18 mouse cellular contexts compared by ENCODE assay signal in genomic region chr7:40753490-40753889, GRCm38 (mm10).
"Had no signal": no experiment of that assay in that cellular context is flagged by ENCODE, and none has a peak within 500 bp of the region (broad histone marks: within the 10 kb centered on the region; RNA-seq: fewer than 3 reads in every experiment).

No protein-coding gene starts in this region.

- H3K4me2 ChIP-seq: limb, embryonic 13.5 days; liver, embryonic 13.5 days; midbrain, embryonic 12.5 days; neural tube, embryonic 13.5 days had no signal

- H3K27ac ChIP-seq: limb, embryonic 13.5 days; liver, embryonic 13.5 days; midbrain, embryonic 12.5 days; neural tube, embryonic 13.5 days; stomach, postnatal 0 days had no signal

- H3K9ac ChIP-seq: limb, embryonic 13.5 days; liver, embryonic 13.5 days; midbrain, embryonic 12.5 days; neural tube, embryonic 13.5 days had no signal

- H3K4me1 ChIP-seq: limb, embryonic 13.5 days; liver, embryonic 13.5 days; midbrain, embryonic 12.5 days had no signal

- DNase-seq: kidney, adult 8-10 months; kidney, postnatal 14 days; kidney, postnatal 4 days; left cerebral cortex, postnatal 4 days; liver, embryonic 13.5 days; lung, adult 2 months; lung, postnatal 14 days; lung, postnatal 4 days; retina, postnatal 1 day; thymus, adult 2 months; thymus, postnatal 14 days; thymus, postnatal 4 days had no signal

- H3K36me3 ChIP-seq: limb, embryonic 13.5 days; liver, embryonic 13.5 days; midbrain, embryonic 12.5 days; neural tube, embryonic 13.5 days had no signal

- H3K9me3 ChIP-seq: limb, embryonic 13.5 days; liver, embryonic 13.5 days; midbrain, embryonic 12.5 days; neural tube, embryonic 13.5 days had no signal

- ATAC-seq: midbrain, embryonic 16.5 days had no signal

- H3K27me3 ChIP-seq: limb, embryonic 13.5 days; liver, embryonic 13.5 days; midbrain, embryonic 12.5 days; neural tube, embryonic 13.5 days had no signal

- H3K4me3 ChIP-seq: limb, embryonic 13.5 days; liver, embryonic 13.5 days; midbrain, embryonic 12.5 days; myocyte; neural tube, embryonic 13.5 days had no signal
